Mouse (Mus musculus) T-helper 17 cell (primary cell): Measurements from ENCODE around the gene Pip5k1c.

ENCODE experiments used
- in situ Hi-C, 2 experiments: fragments of 300-600 bp; cut with MboI, MseI; formaldehyde crosslinking; loops; 1 replicate in 1 of 2; 2 replicates in 1 of 2; pipeline ENCODE4 v1.15.1; 2025; ENCODE audit warnings: high pct_unique_total_duplicates in 2 of 2

Gene Pip5k1c

GRCm38 (mm10) chr10:81364666-81365065, 71.9 kb downstream of the Pip5k1c start:
- in situ Hi-C loops = no loop called here

DNA sequence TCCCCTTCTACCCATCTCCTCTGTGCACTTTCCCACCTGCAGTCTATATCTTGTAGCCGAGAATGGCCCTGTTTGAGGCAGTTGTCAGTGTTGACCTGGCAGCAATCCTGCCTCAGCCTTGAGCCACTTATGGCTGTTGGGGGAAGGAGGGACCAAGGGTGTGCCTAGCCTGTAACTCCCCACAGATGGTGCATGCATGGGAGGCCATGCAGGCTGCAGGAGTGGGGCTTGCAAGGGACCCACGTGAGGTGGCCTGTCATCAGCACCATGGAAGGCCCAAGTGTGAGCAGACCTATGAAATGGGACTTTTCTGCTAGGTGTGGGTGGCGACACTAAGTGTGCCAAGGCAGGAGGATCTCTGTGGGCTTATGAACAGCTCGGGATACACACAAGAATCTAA, 72.3 kb downstream of the Pip5k1c start:
- in situ Hi-C loops = no loop called here

DNA sequence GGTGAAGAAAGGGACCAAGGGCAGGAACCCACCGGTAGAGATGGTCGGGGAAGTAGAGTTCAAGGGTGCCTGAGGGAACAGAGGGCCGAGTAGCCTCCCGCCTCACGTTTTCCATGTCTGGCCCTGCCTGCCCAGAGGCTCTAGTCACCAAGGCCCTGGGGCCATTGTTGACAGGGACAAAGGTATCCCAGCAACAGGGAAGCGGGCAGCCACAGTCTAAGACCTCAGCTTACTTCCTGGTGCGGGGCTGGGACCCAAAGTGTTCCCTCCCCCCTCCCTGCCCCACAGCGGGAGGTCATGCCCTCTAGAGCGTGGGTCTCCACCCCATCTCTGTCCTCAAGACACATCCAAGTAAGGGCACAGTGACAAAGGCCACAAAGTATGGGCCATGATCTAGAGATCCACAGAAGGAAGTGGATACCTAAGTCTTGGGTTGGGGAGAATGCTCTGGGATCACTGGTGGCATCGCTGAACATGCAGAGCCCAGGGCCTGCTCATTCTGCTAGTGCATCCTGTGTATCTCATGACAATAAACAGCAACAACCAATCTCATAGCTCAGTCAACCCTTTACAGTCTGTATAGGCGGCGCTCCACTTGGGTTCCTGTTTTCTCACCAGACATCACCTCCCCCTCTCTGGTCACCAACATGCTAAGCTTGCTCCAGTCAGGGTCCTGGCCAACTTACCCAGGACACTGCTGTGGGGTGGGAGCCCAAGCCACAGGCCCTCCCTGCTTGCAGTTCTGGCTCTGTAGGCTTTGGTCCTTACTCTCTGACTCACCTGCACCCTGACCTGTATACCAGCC, 73.1 kb downstream of the Pip5k1c start, which contains the start of gene 4930404N11Rik:
Gene 4930404N11Rik, minus strand, starts transcription at position 145 of the 805 bp plus-strand sequence.
- in situ Hi-C loops = no loop called here

GRCm38 (mm10) chr10:81366477-81367206, 73.9 kb downstream of the Pip5k1c start:
- in situ Hi-C loops = no loop called here

DNA sequence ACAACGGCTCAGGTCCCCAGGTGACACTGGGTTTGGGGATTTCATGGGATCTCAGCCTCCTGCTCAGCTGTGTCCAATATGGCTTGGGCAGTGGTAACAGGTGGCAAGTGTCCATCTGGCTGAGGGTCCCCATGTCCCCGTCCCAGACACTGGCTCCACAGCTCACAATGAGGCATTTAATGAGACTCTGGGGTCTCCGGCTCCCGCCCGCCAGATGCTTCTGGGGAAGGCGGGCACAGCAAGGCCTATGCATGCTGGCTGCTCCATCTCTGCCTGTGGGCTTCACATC, 74.4 kb downstream of the Pip5k1c start:
- in situ Hi-C loops = no loop called here
